Mouse (Mus musculus) embryo, embryonic 11.5 days (tissue): Measurements from ENCODE around the gene Olig3.

Experiments
- DNase-seq: peaks from one replicate; pipeline ENCODE4 v3.0.0-alpha.2; 2012; ENCODE audit warnings: low read depth, low spot score

Gene Olig3

DNA sequence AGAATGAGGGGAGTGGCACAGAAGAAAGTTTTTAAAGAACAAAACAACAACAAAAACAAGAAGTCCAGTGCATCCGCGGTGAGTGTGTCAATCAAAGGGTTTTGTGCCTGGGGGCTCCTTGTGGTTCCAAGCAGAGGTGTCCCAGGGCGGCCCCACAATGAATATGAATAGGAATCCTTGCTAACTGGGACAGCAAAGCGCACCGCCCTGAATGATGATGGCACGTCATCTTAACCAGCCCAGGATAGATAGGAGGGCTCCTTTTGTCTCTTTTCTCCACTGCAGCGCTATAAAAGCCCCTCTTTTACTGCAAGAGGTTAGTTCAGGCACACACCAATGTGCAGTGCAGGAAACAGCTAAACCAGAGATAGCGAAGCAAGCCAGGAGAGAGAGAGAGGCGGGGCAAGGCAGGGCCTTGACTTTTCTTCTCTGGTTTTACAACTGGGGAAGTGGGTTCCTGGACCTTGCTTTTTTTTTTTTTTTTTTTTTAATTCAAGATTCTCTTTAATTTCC is at the start of gene Olig3:
TSS of gene Olig3 (plus strand) at position 463 of the 513 bp plus-strand sequence.
- DNase-seq: no peak

- no peak for DNase-seq
These were observed 46.5 kb upstream of the Olig3 start for GRCm38 (mm10) chr10:19309681-19310395.

GRCm38 (mm10) chr10:19310471-19310870 is 45.9 kb upstream of the Olig3 start:
- DNase-seq: no peak

- no peak for DNase-seq
These were observed 38.1 kb upstream of the Olig3 start for GRCm38 (mm10) chr10:19317962-19318812.

DNA sequence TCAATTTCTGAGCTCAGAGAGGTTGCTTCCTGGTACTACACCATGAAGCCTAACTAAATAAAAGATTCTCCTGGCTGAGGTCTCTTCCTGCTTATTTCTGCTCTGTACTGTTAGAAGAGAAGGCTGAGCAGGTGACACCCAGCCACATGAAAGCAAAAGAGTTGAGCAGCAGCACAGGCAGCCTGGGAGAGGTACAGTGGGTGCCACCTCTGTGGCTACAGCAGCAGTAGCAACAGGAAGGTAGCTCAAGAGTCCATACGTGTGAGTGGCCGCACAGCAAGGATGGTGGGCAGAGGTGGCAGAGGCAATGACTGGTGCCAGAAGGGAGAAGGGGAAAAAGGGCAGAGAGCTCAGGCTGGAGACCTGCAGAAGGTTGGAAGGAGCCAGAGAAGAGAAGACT is 34.6 kb upstream of the Olig3 start:
- DNase-seq: no peak

GRCm38 (mm10) chr10:19329191-19329777 is 27.0 kb upstream of the Olig3 start:
- no peak for DNase-seq

- DNase-seq: no peak
These were observed 22.9 kb upstream of the Olig3 start for GRCm38 (mm10) chr10:19333425-19333824.

DNA sequence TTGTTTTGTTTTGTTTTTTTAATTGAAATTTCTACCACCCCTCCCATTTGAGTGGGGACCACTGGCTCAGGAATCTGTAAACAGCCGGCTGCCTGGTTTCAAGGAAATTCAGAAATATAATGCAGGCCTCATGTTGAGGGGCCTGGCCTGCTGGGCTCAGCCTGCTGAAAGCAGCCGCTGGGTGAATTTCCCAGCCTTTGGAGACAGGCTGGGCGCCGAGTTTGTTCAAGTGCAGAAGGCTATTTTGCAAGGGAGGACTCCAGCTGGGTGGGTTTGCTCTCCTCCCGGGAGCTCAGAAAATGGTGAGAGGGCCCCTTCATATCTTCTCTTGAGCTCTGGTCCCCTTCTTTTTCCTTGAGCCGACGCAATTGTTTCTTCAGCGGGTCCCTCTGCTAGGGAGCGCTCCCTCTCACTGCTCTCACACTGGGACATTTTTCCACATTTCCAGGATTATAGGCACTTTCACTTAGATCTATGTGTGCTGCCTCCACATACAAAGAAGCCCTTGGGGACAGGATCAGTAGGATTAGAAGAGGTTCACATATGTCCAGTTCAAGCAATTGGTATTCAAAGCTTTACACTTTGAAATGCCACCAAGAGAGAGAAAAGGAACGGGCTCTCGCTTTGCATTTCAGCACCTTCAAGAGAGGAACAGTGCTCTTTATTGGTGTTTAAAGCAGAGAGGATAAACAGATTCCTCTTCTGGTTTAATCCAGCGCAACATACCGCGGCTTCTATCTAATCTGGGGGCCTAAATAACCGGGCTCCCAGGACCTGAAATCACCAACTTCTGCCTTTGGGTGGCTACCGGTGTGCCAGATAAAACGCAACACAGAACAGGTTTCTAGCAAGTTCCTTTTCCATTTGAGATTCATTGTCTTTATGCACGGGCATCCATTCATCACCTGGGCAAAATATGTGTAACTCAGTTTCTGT is 17.4 kb upstream of the Olig3 start:
- no peak for DNase-seq

GRCm38 (mm10) chr10:19344039-19344438 is 12.3 kb upstream of the Olig3 start:
- no peak for DNase-seq

GRCm38 (mm10) chr10:19349326-19349725 is 7.0 kb upstream of the Olig3 start:
- no peak for DNase-seq

DNA sequence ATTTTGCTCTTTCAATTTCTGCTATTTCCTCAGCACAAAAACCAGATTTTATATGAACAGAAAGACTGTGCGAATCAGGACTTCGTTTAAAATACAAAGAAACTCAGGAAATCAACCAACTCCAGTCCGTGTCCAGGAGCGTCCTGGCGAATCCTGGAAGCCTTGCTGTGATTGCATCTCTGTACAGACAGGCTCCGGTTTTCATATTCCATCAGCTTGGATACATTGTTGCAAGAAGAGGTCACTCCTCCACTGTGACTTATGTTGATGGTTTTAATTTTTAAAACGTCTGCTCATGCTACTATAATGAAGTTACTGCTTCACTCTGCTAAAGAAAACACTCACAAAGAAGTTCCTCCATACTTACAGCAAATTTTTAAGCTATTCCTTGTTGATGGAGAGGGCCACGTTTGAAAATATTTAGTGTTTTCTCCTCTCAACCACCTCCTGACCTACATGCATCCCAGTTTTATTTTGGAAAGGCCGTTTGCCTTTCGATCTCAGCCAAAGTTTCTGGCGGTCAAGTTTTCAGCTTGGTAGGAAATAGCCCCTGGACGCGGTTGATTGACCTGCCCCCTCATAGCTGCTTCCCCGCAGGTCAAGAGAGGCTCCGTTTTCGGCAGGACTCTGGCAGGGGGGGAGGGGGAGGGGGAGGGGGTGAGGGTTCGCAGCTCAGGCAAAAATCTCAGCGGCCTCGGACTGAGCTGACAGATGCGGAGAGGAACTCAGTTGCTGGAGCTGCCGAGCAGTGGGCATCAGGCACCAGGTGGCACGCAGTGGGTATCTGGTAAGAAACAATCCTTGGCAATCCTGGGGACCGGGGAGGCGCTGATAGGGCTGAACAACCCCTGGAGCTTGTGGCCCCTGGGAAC is 4.1 kb upstream of the Olig3 start:
- no peak for DNase-seq

- DNase-seq: no peak
These were observed 3.4 kb upstream of the Olig3 start for GRCm38 (mm10) chr10:19352878-19353301.

- DNase-seq: no peak
These were observed 2.7 kb upstream of the Olig3 start for GRCm38 (mm10) chr10:19353631-19354030.

GRCm38 (mm10) chr10:19354146-19354545 is 2.2 kb upstream of the Olig3 start:
- DNase-seq: no peak

DNA sequence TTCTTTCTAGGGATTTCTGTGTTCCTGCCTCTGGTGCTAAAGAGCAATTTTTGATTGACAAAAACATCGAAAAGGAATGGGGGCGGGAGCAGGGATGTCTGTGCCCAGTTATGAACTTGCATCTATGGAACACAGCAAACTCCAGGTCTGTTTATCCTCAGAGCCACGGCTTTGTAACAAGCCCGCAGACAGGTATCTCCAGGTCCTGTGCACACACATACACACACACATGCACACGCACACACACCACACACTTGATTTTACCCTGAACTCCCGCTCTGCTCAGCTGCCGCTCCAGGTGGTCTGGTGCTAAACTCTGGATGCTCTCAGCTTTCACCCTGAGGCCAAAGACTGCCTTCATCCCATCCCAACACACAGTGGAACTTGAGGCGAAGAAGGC is 1.3 kb upstream of the Olig3 start:
- DNase-seq: no peak

DNA sequence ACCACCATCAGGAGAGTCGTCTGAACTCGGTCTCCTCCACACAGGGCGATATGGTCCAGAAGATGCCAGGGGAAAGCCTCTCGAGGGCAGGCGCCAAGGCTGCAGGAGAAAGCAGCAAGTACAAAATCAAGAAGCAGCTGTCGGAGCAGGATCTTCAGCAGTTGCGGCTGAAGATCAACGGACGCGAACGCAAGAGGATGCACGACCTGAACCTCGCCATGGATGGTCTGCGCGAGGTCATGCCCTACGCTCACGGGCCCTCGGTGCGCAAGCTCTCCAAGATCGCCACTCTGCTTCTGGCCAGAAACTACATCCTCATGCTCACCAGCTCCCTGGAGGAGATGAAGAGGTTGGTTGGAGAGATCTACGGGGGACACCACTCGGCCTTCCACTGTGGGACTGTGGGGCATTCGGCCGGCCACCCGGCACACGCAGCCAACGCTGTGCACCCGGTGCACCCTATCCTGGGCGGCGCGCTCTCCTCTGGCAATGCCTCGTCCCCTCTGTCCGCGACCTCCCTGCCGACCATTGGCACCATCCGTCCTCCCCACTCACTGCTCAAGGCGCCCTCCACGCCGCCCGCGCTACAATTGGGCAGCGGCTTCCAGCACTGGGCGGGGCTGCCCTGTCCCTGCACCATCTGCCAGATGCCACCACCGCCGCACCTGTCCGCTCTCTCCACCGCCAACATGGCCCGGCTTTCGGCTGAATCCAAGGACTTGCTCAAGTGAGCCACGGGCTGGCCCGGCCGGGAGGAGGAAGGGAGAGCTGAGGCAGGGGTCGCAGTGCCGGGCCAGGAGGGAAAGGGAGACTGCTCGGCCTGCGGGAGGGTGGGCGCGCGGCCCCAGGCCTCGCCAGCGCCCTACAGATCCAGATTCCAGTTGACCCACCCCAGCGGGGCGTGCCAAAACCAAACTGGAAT is 648 bp downstream of the Olig3 start:
- no peak for DNase-seq

DNA sequence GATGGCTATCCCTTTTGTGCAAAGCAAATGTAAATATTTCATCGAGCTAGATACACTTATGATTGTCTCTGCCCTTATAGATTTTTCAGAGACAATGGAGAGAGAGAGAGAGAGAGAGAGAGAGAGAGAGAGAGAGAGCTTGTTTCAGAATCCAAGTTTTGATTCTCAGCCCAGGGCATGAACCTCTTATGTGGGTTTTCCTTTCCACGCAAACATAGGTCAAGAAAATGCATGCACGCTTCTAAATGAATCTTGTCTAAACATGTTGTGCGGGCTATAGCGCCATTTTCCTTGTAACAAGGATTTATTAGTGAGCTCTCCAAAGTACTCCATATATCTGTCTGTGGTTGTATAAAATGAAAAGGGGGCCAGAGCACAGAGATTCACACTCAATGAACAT is 1.5 kb downstream of the Olig3 start:
- DNase-seq: no peak

DNA sequence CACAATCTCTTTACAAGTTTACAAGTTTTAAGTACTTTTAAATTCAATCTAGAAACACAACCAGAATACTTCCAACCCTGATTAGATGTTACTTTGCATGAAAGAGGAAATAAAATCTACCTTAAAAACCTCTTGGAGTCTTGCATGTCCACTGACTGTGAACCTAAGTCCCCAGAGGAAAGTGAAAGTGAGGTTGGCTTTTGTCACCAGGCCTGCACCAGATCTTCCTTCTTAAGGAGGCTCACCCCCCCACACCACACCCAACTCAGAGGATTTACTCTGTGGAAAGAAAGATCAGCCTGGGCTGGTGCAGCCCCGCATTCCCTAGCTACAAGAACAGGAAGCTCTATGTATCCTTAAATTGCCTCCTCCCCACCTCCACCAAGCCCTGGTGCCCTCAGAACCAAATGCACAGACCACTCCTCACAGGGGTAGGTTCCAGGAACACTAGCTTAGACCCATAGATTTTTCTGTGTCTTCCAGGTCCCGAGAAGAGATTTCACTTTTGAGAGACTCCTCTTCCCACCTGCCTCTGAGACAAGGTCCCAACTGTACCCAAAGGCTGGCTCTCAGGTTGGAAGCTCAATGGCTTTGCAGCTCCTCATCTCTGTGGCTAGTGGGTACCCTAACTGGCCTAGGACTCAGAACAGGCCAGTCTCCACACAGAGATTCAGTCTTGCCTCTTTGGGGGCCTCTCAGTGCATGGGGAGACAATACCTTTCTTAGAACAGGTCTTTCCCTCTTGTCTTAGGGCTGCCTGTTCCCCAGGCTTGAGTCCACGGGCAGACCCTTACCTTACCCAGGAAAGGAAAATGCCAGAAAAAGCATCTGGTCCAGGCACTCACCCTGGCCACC is 4.3 kb downstream of the Olig3 start:
- no peak for DNase-seq
